In genomic region chr17:27684886-27685549, GRCm38 (mm10) we compare ENCODE assay signal across 8 mouse cellular contexts. TPM values are rescaled to one million over a fixed set of nuclear protein-coding genes. Genes with fewer than 3 reads are reported as not detected.
DNase-seq lines count a peak whose midpoint lies in the region; ATAC-seq lines count a peak whose summit lies in the region.
"Had no signal": no experiment of that assay in that cellular context is flagged by ENCODE, and none has a peak within 500 bp of the region (broad histone marks: within the 10 kb centered on the region; RNA-seq: fewer than 3 reads in every experiment).

No protein-coding gene starts in this region.

- H3K27me3 ChIP-seq in forebrain, embryonic 11.5 days (ENCODE audit: control insufficient read depth, insufficient read depth, low read length): peaks cover 4% of the 10 kb centered on the region

- DNase-seq in MN1 (ENCODE audit: low spot score): peak; percentile 87
- DNase-seq in adrenal gland, postnatal 4 days (ENCODE audit: low spot score in 2 of 2): peak; percentile 24 to 33
- peak; percentile 90 for DNase-seq in forebrain, embryonic 11.5 days (ENCODE audit: low spot score)
- peak; percentile 59 for DNase-seq in induced T-regulatory cell, adult 2 months (ENCODE audit: low read depth)
- DNase-seq in left cerebral cortex, adult 8-10 months (ENCODE audit: low spot score in 2 of 2): peak; percentile 61 to 82
- DNase-seq in right cerebral cortex, postnatal 36 days (ENCODE audit: low spot score in 2 of 2): peak; percentile 78 to 84

- ATAC-seq in forebrain, embryonic 11.5 days (replicated peaks; ENCODE audit: low FRiP score): peak; percentile 71
- ATAC-seq in megakaryocyte progenitor cell, adult 5-6 weeks (replicated peaks; ENCODE audit: poor library complexity): peak; percentile 47; the same call in 1 of the 2 replicates

- H3K4me2 ChIP-seq in forebrain, embryonic 11.5 days (ENCODE audit: low read depth, low read length, severe bottlenecking): peak overlapping the region; percentile 95

- H3K27ac ChIP-seq in forebrain, embryonic 11.5 days (ENCODE audit: low read depth, low read length): no peak overlapping the region

- H3K9me3 ChIP-seq in forebrain, embryonic 11.5 days (ENCODE audit: control insufficient read depth, low read length): no peaks in the 10 kb centered on the region

- peak overlapping the region; percentile 40 for H3K9ac ChIP-seq in forebrain, embryonic 11.5 days (ENCODE audit: low read length)

- peaks cover 8% of the 10 kb centered on the region; the same call in 1 of the 2 replicates for H3K4me1 ChIP-seq in forebrain, embryonic 11.5 days (replicated peaks; ENCODE audit: control insufficient read depth, insufficient read depth, low read length)

- H3K4me3 ChIP-seq in forebrain, embryonic 11.5 days (ENCODE audit: low read depth, low read length): peak overlapping the region; percentile 41

- no peaks in the 10 kb centered on the region for H3K36me3 ChIP-seq in forebrain, embryonic 11.5 days (ENCODE audit: control insufficient read depth, insufficient read depth, low read length)

- WGBS in forebrain, embryonic 11.5 days: under 1% methylated on average over 45 of the region's 53 CpGs

RNA-seq across cellular contexts. Expression of gene Pacsin1, which starts 29.7 kb away (rescaled TPM):
- 1 to 10 TPM; 5.5 to 5.6 TPM for total RNA-seq in adrenal gland, postnatal 4 days (2021)
- polyA plus RNA-seq in forebrain, embryonic 11.5 days (2014; fragmentation: Nextera tagmentation; extraction: Ambion mirVana): 4.7 and 5.3 TPM in 2 replicates
- 100 to 1,000 TPM; 377 to 404 (median 391) TPM for total RNA-seq in left cerebral cortex, adult 8-10 months (2022)
- total RNA-seq in megakaryocyte progenitor cell, adult 5-6 weeks (2015): not detected in 2 replicates
- total RNA-seq in megakaryocyte progenitor cell, adult 5-6 weeks (2017): 0.47 TPM in 1 of 2 replicates, not detected in the other

RNA-seq across cellular contexts. Expression of gene Spdef, which starts 43.7 kb away (rescaled TPM):
- 1 to 10 TPM; 1.2 to 1.9 TPM for total RNA-seq in adrenal gland, postnatal 4 days (2021)
- polyA plus RNA-seq in forebrain, embryonic 11.5 days (2014; fragmentation: Nextera tagmentation; extraction: Ambion mirVana): 0.15 TPM in 1 of 2 replicates, not detected in the other
- total RNA-seq in left cerebral cortex, adult 8-10 months (2022): 1 to 10 TPM in 1 of 4 experiments, under 1 TPM in 3; 0.35 to 1.4 (median 0.50) TPM
- total RNA-seq in megakaryocyte progenitor cell, adult 5-6 weeks (2015): not detected in 2 replicates
- not detected in 2 replicates for total RNA-seq in megakaryocyte progenitor cell, adult 5-6 weeks (2017)

RNA-seq across cellular contexts. Expression of gene Rps10, which starts 48.5 kb away (rescaled TPM):
- 1,000 to 10,000 TPM; 1,377 to 1,386 TPM for total RNA-seq in adrenal gland, postnatal 4 days (2021)
- 803 and 835 TPM in 2 replicates for polyA plus RNA-seq in forebrain, embryonic 11.5 days (2014; fragmentation: Nextera tagmentation; extraction: Ambion mirVana)
- 100 to 1,000 TPM; 424 to 529 (median 492) TPM for total RNA-seq in left cerebral cortex, adult 8-10 months (2022)
- 2,101 and 2,175 TPM in 2 replicates for total RNA-seq in megakaryocyte progenitor cell, adult 5-6 weeks (2015)
- total RNA-seq in megakaryocyte progenitor cell, adult 5-6 weeks (2017): 2,717 and 3,085 TPM in 2 replicates

RNA-seq across cellular contexts. Expression of gene RPS10-NUDT3, which starts 50.0 kb away (rescaled TPM):
- not detected for total RNA-seq in adrenal gland, postnatal 4 days (2021)
- not detected in 2 replicates for polyA plus RNA-seq in forebrain, embryonic 11.5 days (2014; fragmentation: Nextera tagmentation; extraction: Ambion mirVana)
- total RNA-seq in left cerebral cortex, adult 8-10 months (2022): 1 to 10 TPM in 1 of 4 experiments, not detected in 3; 2.0 TPM
- total RNA-seq in megakaryocyte progenitor cell, adult 5-6 weeks (2015): not detected in 2 replicates
- not detected in 2 replicates for total RNA-seq in megakaryocyte progenitor cell, adult 5-6 weeks (2017)
- total RNA-seq: gastrocnemius, postnatal 4 days had no signal

Comparison
In these comparisons a context has a peak if more than half of its experiments do, and no peak if none do; other contexts are left out.
1. DNase-seq: peak in every context shown above with its lines; median percentile 90 in forebrain, embryonic 11.5 days; 87 in MN1; 81 in right cerebral cortex, postnatal 36 days; 72 in left cerebral cortex, adult 8-10 months; 59 in induced T-regulatory cell, adult 2 months; 28 in adrenal gland, postnatal 4 days.
2. RNA of gene Pacsin1, which starts 29.7 kb away (total RNA-seq): 377 to 404 TPM in left cerebral cortex, adult 8-10 months; 5.5 to 5.6 TPM in adrenal gland, postnatal 4 days and 0.47 TPM in megakaryocyte progenitor cell, adult 5-6 weeks; every median in the first group is over 10 times any median in the second.